Mouse (Mus musculus) granulocyte monocyte progenitor cell, adult 5-6 weeks (primary cell): Measurements from ENCODE around the gene Mrap. TPM values are rescaled to one million over a fixed set of nuclear protein-coding genes. Genes with fewer than 3 reads are reported as not detected.

Experiments used
- ATAC-seq: replicated peaks from 2 replicates; pipeline ENCODE4 v1.8.0; 2016; ENCODE audit warnings: mild to moderate bottlenecking, moderate TSS enrichment, inconsistent platforms; ENCODE audit not compliant: poor library complexity, severe bottlenecking
- total RNA-seq, 2 experiments: library from RNA; stranded (forward) in 1 of 2; stranded (reverse) in 1 of 2; fragments of 200-712, 200-1000 nt in 1 of 2; fragments of >200 nt in 1 of 2; fragmentation: Nextera tagmentation in 1 of 2; gene quantifications; 2 replicates each; pipeline ENCODE4 v1.2.3; 2014 to 2017

The Mrap gene
- not detected in 2 replicates for total RNA-seq (2014; fragmentation: Nextera tagmentation)
- total RNA-seq (2017), result 0.62 TPM in 1 of 2 replicates, not detected in the other

DNA sequence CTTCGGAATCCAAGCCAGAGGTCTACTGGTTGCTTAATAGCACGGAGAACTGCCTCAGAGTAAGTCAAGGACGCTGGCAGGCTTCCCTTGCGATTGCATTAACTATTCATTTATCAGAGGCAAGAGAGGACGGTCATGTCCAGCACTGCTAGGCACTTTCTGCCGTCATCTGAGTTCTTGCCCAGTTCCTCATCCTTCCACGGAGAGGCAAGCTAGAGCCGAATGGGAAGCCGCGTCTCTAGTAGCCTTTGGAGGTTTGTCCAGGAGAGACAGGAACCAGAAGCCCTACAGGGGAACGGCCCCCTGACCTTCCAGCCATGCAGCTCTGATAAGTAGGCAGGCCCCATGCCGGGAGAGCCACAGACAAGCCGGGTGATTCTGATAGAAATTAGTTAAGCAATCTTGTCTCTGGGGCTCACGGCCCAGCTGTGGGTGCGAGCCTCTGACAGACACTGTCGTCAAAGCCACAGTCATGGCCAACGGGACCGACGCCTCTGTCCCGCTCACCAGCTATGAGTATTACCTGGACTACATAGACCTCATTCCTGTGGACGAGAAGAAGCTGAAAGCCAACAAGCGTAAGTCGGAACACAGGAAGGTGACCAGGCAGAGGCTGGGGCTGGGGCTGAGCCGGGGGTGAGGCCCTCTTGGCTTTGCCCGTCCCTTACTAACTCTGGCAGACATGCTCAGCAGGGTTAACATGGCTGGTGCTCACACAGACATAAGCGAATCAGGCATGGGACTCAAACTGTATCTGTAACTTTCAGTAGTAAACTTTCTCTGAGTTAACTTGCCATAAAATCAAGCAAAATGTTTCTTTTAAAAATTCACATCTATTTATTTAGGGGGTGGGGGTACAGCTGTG, at the start of gene Mrap:
TSS of gene Mrap (plus strand) at position 116 of the 865 bp plus-strand sequence.
- no peak for ATAC-seq

- ATAC-seq, result no peak
Observed at GRCm38 (mm10) chr16:90692704-90693385, 45.2 kb upstream of the Mrap start.

- ATAC-seq, result no peak
Observed at GRCm38 (mm10) chr16:90693625-90694024, 44.4 kb upstream of the Mrap start.

DNA sequence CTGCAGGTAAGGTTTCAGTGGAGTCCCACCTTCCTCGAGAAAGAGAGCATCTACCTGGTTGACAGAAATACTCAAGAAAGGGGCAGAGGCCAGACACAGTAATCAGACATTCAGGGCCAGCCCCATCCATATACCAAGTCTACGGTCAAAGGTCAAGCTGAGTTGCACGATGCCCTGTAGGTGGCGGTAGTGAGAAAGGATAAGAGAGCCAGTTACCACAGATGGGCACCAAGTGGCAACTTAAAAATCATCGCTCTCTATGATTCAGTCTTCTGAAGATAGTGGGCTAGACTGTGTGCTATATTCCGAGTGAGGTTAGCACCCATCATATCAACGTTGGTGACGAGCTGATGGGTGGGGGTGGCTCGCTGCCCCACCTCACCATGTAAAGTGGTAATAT, 43.3 kb upstream of the Mrap start:
- peak; percentile 87 for ATAC-seq

- ATAC-seq, result no peak
Observed at GRCm38 (mm10) chr16:90695121-90695520, 42.9 kb upstream of the Mrap start.

GRCm38 (mm10) chr16:90696306-90696705, 41.7 kb upstream of the Mrap start:
- no peak for ATAC-seq

DNA sequence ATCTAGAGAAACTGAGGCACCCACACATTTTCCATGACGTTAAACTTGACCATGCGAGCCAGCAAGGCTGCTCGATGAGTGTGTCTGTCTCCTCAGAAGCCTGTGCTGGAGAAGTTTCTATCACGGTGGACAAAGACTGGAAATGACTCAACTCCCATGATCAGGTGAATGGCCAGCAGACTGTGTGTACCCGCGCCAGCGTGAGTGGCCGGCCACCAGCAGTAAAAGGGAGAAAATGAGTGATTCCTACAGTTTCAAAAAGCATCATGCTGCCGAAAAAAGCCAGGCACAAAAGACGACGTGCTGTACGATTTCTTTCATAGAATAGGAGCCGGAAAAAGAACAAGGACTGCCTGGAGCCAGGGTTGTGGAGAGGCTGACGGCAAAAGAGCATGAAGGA, 38.6 kb upstream of the Mrap start:
- ATAC-seq, result no peak

GRCm38 (mm10) chr16:90701541-90701940, 36.5 kb upstream of the Mrap start:
- no peak for ATAC-seq

DNA sequence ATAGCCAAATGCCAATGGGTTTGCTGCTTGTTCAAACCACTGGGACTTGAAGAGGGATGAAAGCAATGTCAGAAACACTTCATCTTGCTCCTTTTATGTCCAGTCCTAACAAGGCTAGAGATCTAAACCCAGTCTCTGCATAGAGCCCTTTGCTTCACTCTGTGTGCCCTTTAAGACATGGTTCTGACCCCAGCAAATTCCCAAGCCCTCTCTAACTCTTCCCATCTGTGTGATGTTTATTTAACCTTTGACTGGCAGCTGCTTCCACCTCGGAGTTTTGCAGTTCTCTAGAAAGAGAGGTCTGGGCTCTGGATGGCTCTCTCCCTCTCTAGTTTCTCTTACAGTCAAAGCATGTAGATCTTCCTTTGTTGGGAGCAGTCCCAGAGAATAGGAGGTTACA, 34.4 kb upstream of the Mrap start:
- no peak for ATAC-seq

- ATAC-seq, result no peak
Observed at GRCm38 (mm10) chr16:90704161-90704825, 33.7 kb upstream of the Mrap start.

DNA sequence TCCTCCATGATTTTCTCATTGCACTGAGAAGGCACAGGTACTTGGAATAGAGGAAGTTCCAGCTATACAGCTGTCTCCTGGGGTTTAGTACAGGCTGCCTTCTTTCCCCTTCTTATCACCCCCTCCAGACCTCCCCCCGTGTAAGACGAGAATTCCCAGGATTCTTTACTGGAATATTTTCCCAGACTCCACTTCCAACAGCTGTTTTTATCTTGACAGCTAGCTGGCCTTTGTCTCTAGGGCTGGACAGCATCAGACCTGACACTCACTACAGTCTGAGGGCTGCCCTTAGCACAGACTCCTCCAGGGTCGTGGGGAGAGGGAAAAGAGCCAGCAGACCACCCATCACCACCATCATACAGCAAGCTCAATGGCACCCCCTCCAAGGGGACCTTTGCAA, 31.7 kb upstream of the Mrap start:
- ATAC-seq, result no peak

GRCm38 (mm10) chr16:90709711-90710289, 28.2 kb upstream of the Mrap start:
- ATAC-seq, result no peak

- ATAC-seq, result no peak
Observed at GRCm38 (mm10) chr16:90710313-90710712, 27.7 kb upstream of the Mrap start.

GRCm38 (mm10) chr16:90724051-90724450, 14.0 kb upstream of the Mrap start:
- ATAC-seq, result no peak

GRCm38 (mm10) chr16:90726600-90727227, 11.3 kb upstream of the Mrap start:
- ATAC-seq, result peak; percentile 64

DNA sequence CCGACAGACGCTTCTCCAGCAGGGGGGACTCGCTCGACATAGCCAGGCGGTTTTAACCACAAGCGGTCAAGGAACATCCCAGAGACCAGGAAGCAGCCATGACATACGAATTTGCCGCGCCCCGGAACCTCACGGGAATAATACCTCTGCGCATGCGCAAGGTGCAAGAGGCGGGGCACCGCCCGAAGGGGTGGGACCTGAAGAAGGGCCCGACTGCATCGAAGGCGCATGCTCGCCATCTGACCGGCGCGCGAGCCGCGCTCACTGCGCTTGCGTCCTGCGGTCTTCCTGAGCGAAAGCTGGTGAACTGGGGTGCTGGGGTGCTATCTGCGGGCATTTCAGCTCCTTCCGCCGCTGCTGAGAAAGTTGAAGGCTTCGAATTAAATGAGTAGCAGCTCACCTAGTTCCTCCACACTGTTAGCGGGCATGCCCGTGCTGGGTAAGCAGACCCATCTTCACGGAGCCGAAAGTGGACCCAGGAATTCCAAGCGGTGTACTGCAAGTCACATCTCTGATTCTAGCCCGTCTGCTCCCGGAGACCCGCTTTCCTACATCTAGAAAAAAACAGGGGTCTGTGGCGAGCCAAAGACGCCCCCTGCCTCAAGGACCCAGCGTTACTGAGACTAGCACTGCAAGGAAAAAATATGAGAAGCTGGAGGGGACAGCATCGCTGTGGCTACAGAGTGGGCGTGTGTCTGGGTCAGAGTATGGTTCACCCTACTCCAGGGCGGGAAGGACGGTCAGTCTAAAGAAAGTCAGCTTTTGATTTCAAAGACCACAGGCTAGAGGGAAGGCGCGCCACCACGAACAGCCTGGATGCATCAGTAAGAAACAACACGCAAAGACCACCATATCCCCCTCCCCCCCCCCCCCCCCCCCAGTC, 10.5 kb upstream of the Mrap start, which contains the start of gene Mis18a:
TSS of gene Mis18a (minus strand) at position 172 of the 883 bp plus-strand sequence.
- peak; percentile 82 for ATAC-seq

GRCm38 (mm10) chr16:90735611-90736010, 2.4 kb upstream of the Mrap start:
- ATAC-seq, result no peak

- ATAC-seq, result no peak
Observed at GRCm38 (mm10) chr16:90736672-90737270, 1.2 kb upstream of the Mrap start.

- peak; percentile 64 for ATAC-seq
Observed at GRCm38 (mm10) chr16:90747143-90747542, 9.1 kb downstream of the Mrap start.
